Comparison of ENCODE assay signal across 10 mouse cellular contexts in the genomic region with DNA sequence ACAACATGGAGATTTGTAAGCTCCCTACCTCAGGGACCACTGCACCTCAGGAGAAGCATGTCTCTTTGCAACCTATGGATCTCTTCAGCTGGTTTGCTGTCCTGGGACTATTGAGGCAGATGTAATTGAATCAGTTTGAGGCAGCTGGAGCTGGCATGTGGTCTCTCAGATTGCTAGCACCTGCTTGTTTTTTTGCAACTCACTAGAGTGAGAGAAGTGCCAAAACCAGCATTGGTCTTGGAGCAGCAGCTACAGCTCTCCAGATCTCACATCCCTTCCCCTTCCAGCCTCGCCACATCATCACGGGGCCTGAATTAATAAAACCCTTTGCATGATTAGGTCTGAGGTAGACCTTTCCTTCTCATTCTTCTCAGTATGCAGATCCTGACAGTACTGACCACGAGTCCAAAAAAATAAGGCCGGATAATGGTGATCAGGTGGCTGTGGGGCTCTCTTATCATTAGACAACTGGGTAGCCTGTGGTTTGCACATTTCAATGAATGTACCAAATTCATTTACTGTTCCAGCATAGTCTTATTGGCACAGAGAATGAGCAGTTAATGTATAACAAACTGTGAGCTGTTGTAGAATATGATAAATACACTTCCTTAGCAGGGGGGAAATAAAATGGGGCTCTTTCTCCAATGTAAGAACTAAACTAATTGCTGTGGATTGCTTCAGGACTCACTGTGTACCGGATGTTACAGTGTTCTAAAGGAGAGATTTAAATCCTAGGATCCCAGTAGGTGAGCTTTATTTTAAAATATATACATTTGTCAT.
DNase-seq lines count a peak whose midpoint lies in the region; ATAC-seq and TF ChIP-seq lines count a peak whose summit lies in the region.
"Had no signal": no experiment of that assay in that cellular context is flagged by ENCODE, and none has a peak within 500 bp of the region (broad histone marks: within the 10 kb centered on the region; RNA-seq: fewer than 3 reads in every experiment).

No protein-coding gene starts in this region.

- no peaks in the 10 kb centered on the region for H3K36me3 ChIP-seq in midbrain, postnatal 0 days (ENCODE audit: insufficient read depth, low read length)
- no peaks in the 10 kb centered on the region for H3K36me3 ChIP-seq in midbrain, embryonic 10.5 days
- H3K36me3 ChIP-seq in kidney, embryonic 14.5 days (ENCODE audit: control insufficient read depth, insufficient read depth, low read length): no peaks in the 10 kb centered on the region
- H3K36me3 ChIP-seq: limb, embryonic 15.5 days had no signal

- DNase-seq in gastrocnemius, adult 18-20 months (ENCODE audit: low spot score): peak; percentile 56
- DNase-seq in gastrocnemius, postnatal 36 days: no peak
- DNase-seq in midbrain, postnatal 0 days (ENCODE audit: low spot score): peak; percentile 79
- DNase-seq in midbrain, embryonic 10.5 days (ENCODE audit: low spot score): no peak
- DNase-seq in gastrocnemius, adult 2 months: peak; percentile 50
- peak; percentile 85 for DNase-seq in retina, postnatal 1 day
- DNase-seq in lung, postnatal 25 days (ENCODE audit: low spot score): no peak

- ATAC-seq in midbrain, postnatal 0 days (ENCODE audit: low FRiP score): no peak; the same call in 1 of the 2 replicates
- ATAC-seq in kidney, embryonic 14.5 days (ENCODE audit: low FRiP score, low TSS enrichment): no peak

- intact Hi-C loops in gastrocnemius, postnatal 36 days (cut with DNase I): no loop called here
- intact Hi-C loops in gastrocnemius, adult 2 months (cut with DNase I): no loop called here

- no peak overlapping the region for H3K4me3 ChIP-seq in midbrain, postnatal 0 days (ENCODE audit: low read depth, low read length)
- H3K4me3 ChIP-seq in midbrain, embryonic 10.5 days: no peak overlapping the region
- no peak overlapping the region for H3K4me3 ChIP-seq in gastrocnemius, adult 2 months
- H3K4me3 ChIP-seq in kidney, embryonic 14.5 days (ENCODE audit: low read length): no peak overlapping the region
- H3K4me3 ChIP-seq: limb, embryonic 15.5 days; megakaryocyte, embryonic 14.5 days had no signal

- TF ChIP-seq CTCF in midbrain, postnatal 0 days (IDR thresholded peaks at IDR 0.05): no peak
- TF ChIP-seq CTCF in gastrocnemius, adult 2 months (IDR thresholded peaks at IDR 0.05): no peak

- no peaks in the 10 kb centered on the region for H3K9me3 ChIP-seq in midbrain, postnatal 0 days (ENCODE audit: low read length)
- no peaks in the 10 kb centered on the region for H3K9me3 ChIP-seq in midbrain, embryonic 10.5 days (replicated peaks)
- H3K9me3 ChIP-seq in kidney, embryonic 14.5 days (ENCODE audit: control insufficient read depth, low read length): no peaks in the 10 kb centered on the region
- H3K9me3 ChIP-seq: limb, embryonic 15.5 days had no signal

- no peaks in the 10 kb centered on the region for H3K4me1 ChIP-seq in midbrain, postnatal 0 days (ENCODE audit: insufficient read depth, low read length)
- H3K4me1 ChIP-seq in midbrain, embryonic 10.5 days: no peaks in the 10 kb centered on the region
- H3K4me1 ChIP-seq in kidney, embryonic 14.5 days (ENCODE audit: control insufficient read depth, insufficient read depth, low read length): no peaks in the 10 kb centered on the region

- H3K27ac ChIP-seq in midbrain, postnatal 0 days (ENCODE audit: low read depth, low read length): no peak overlapping the region
- H3K27ac ChIP-seq in midbrain, embryonic 10.5 days (replicated peaks): no peak overlapping the region
- peak overlapping the region; percentile 56 for H3K27ac ChIP-seq in gastrocnemius, adult 2 months
- no peak overlapping the region for H3K27ac ChIP-seq in kidney, embryonic 14.5 days (ENCODE audit: low read depth, low read length)
- H3K27ac ChIP-seq: limb, embryonic 15.5 days had no signal

- no peak overlapping the region for H3K9ac ChIP-seq in midbrain, postnatal 0 days (replicated peaks; ENCODE audit: low read length, poor library complexity, severe bottlenecking)
- H3K9ac ChIP-seq in kidney, embryonic 14.5 days (ENCODE audit: low read depth, low read length): no peak overlapping the region
- H3K9ac ChIP-seq: limb, embryonic 15.5 days had no signal

- H3K4me2 ChIP-seq in midbrain, postnatal 0 days (ENCODE audit: low read depth, low read length, poor library complexity, severe bottlenecking): no peak overlapping the region
- no peak overlapping the region for H3K4me2 ChIP-seq in kidney, embryonic 14.5 days (replicated peaks; ENCODE audit: low read depth, low read length)
- H3K4me2 ChIP-seq: limb, embryonic 15.5 days had no signal

- 78% methylated on average over 5 of the region's 5 CpGs for WGBS in midbrain, postnatal 0 days
- 87% methylated on average over 5 of the region's 5 CpGs for WGBS in midbrain, embryonic 10.5 days
- 78% methylated on average over 5 of the region's 5 CpGs for WGBS in kidney, embryonic 14.5 days

- H3K27me3 ChIP-seq in midbrain, postnatal 0 days (ENCODE audit: insufficient read depth, low read length): no peaks in the 10 kb centered on the region
- no peaks in the 10 kb centered on the region for H3K27me3 ChIP-seq in midbrain, embryonic 10.5 days (ENCODE audit: low read depth, poor library complexity, severe bottlenecking)
- no peaks in the 10 kb centered on the region for H3K27me3 ChIP-seq in kidney, embryonic 14.5 days (ENCODE audit: control insufficient read depth, insufficient read depth, low read length)
- H3K27me3 ChIP-seq: limb, embryonic 15.5 days; megakaryocyte, embryonic 14.5 days had no signal

Comparison
In these comparisons a context has a peak if more than half of its experiments do, and no peak if none do; other contexts are left out.
1. DNase-seq: peak in gastrocnemius, adult 18-20 months (single experiment), midbrain, postnatal 0 days (single experiment), gastrocnemius, adult 2 months (single experiment) and retina, postnatal 1 day (single experiment); none in gastrocnemius, postnatal 36 days (0 of 2), midbrain, embryonic 10.5 days (single experiment) and lung, postnatal 25 days (single experiment).